Comparison of ENCODE assay signal across 10 mouse cellular contexts in the genomic region with DNA sequence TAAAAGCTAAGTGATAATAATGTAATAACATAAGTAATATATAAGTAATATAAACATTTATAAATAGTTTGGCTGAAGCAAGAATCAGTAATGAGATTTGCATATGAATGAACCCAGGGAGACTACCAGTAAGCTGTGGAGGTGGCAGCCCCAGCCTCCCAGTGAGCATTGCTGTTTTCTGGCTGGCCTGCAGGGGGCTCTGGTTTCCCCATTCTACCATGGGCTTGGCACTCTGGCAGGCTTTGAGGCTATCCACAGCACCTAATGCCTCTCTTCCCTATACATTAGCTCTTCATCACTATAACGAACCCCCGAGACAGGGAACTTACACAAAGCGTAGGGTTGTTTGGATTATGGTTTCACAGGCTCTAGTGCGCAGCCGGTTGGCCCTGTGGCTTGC. TPM values are rescaled to one million over a fixed set of nuclear protein-coding genes. Genes with fewer than 3 reads are reported as not detected.
A peak's percentile ranks its signal among the peaks of the same experiment; 100 is the strongest.
DNase-seq lines count a peak whose midpoint lies in the region; ATAC-seq lines count a peak whose summit lies in the region.
"Had no signal": no experiment of that assay in that cellular context is flagged by ENCODE, and none has a peak within 500 bp of the region (broad histone marks: within the 10 kb centered on the region; RNA-seq: fewer than 3 reads in every experiment).

No protein-coding gene starts in this region.

- 59% methylated on average over 5 of the region's 5 CpGs for WGBS in hindbrain, embryonic 11.5 days
- WGBS in hindbrain, embryonic 12.5 days, result 57% methylated on average over 5 of the region's 5 CpGs
- 63% methylated on average over 5 of the region's 5 CpGs for whole genome bisulfite sequencing in neural tube, embryonic 15.5 days
- 59% methylated on average over 5 of the region's 5 CpGs for WGBS in heart, embryonic 11.5 days (ENCODE audit: insufficient replicate concordance)

- H3K4me1 ChIP-seq in hindbrain, embryonic 11.5 days (replicated peaks; ENCODE audit: control insufficient read depth, insufficient read depth, low read length), result peaks cover 4% of the 10 kb centered on the region
- peaks cover 19% of the 10 kb centered on the region for H3K4me1 ChIP-seq in hindbrain, embryonic 12.5 days
- H3K4me1 ChIP-seq in neural tube, embryonic 15.5 days, result peaks cover 16% of the 10 kb centered on the region
- H3K4me1 ChIP-seq in heart, embryonic 11.5 days (ENCODE audit: control insufficient read depth, insufficient read depth, low read length), result 0 out of 2 replicates have a peak, but pooled peaks cover 6% of the 10 kb centered on the region

- no peak overlapping the region for H3K4me3 ChIP-seq in hindbrain, embryonic 11.5 days (ENCODE audit: low read depth, low read length)
- no peak overlapping the region for H3K4me3 ChIP-seq in hindbrain, embryonic 12.5 days
- H3K4me3 ChIP-seq in neural tube, embryonic 15.5 days (replicated peaks), result no peak overlapping the region
- H3K4me3 ChIP-seq in heart, embryonic 11.5 days (ENCODE audit: low read depth, low read length), result no peak overlapping the region
- H3K4me3 ChIP-seq: embryonic facial prominence, embryonic 13.5 days; neural tube, embryonic 12.5 days had no signal

- peak; percentile 63 for DNase-seq in hindbrain, embryonic 11.5 days (ENCODE audit: low spot score)
- peak; percentile 44 for DNase-seq in right cerebral cortex, postnatal 14 days
- DNase-seq in right cerebral cortex, postnatal 4 days, result no peak
- DNase-seq in c-Kit-positive CD71-positive TER-119-negative erythroid progenitor cells, embryonic 14.5 days (ENCODE audit: low read depth), result peak; percentile 11
- peak; percentile 48 for DNase-seq in retina, postnatal 1 day

- H3K27ac ChIP-seq in hindbrain, embryonic 11.5 days (ENCODE audit: low read depth, low read length), result no peak overlapping the region
- H3K27ac ChIP-seq in hindbrain, embryonic 12.5 days, result no peak overlapping the region
- no peak overlapping the region for H3K27ac ChIP-seq in neural tube, embryonic 15.5 days (replicated peaks)
- no peak overlapping the region for H3K27ac ChIP-seq in heart, embryonic 11.5 days (ENCODE audit: low read depth, low read length)
- H3K27ac ChIP-seq: embryonic facial prominence, embryonic 13.5 days; neural tube, embryonic 12.5 days had no signal

- H3K27me3 ChIP-seq in hindbrain, embryonic 11.5 days (ENCODE audit: control insufficient read depth, insufficient read depth, low read length), result no peaks in the 10 kb centered on the region
- H3K27me3 ChIP-seq in hindbrain, embryonic 12.5 days, result peaks cover 8% of the 10 kb centered on the region; the same call in 1 of the 2 replicates
- peaks cover 10% of the 10 kb centered on the region for H3K27me3 ChIP-seq in neural tube, embryonic 15.5 days (replicated peaks)
- H3K27me3 ChIP-seq in heart, embryonic 11.5 days (ENCODE audit: control insufficient read depth, insufficient read depth, low read length), result 0 out of 2 replicates have a peak, but pooled peaks cover 2% of the 10 kb centered on the region
- H3K27me3 ChIP-seq: neural tube, embryonic 12.5 days had no signal

- no peak overlapping the region for H3K4me2 ChIP-seq in hindbrain, embryonic 11.5 days (replicated peaks; ENCODE audit: low read depth, low read length)
- no peak overlapping the region for H3K4me2 ChIP-seq in hindbrain, embryonic 12.5 days (replicated peaks)
- no peak overlapping the region for H3K4me2 ChIP-seq in neural tube, embryonic 15.5 days
- no peak overlapping the region for H3K4me2 ChIP-seq in heart, embryonic 11.5 days
- H3K4me2 ChIP-seq: embryonic facial prominence, embryonic 13.5 days; neural tube, embryonic 12.5 days had no signal

- H3K9me3 ChIP-seq in hindbrain, embryonic 11.5 days (ENCODE audit: control insufficient read depth, low read length), result no peaks in the 10 kb centered on the region
- H3K9me3 ChIP-seq in hindbrain, embryonic 12.5 days (replicated peaks), result no peaks in the 10 kb centered on the region
- H3K9me3 ChIP-seq in neural tube, embryonic 15.5 days (replicated peaks), result no peaks in the 10 kb centered on the region
- no peaks in the 10 kb centered on the region for H3K9me3 ChIP-seq in heart, embryonic 11.5 days (replicated peaks; ENCODE audit: control insufficient read depth, low read length)
- H3K9me3 ChIP-seq: embryonic facial prominence, embryonic 13.5 days; neural tube, embryonic 12.5 days had no signal

- H3K36me3 ChIP-seq in hindbrain, embryonic 11.5 days (ENCODE audit: control insufficient read depth, insufficient read depth, low read length), result no peaks in the 10 kb centered on the region
- H3K36me3 ChIP-seq in hindbrain, embryonic 12.5 days, result no peaks in the 10 kb centered on the region
- no peaks in the 10 kb centered on the region for H3K36me3 ChIP-seq in neural tube, embryonic 15.5 days
- no peaks in the 10 kb centered on the region for H3K36me3 ChIP-seq in heart, embryonic 11.5 days (ENCODE audit: control insufficient read depth, insufficient read depth, low read length)
- H3K36me3 ChIP-seq: embryonic facial prominence, embryonic 13.5 days; neural tube, embryonic 12.5 days had no signal

- ATAC-seq in hindbrain, embryonic 11.5 days (ENCODE audit: low FRiP score), result no peak
- ATAC-seq in hindbrain, embryonic 12.5 days (ENCODE audit: low FRiP score), result no peak
- no peak for ATAC-seq in neural tube, embryonic 15.5 days (ENCODE audit: low FRiP score)
- no peak for ATAC-seq in heart, embryonic 11.5 days (replicated peaks; ENCODE audit: insufficient number of reproducible peaks, low FRiP score, low TSS enrichment)

- no peak overlapping the region for H3K9ac ChIP-seq in hindbrain, embryonic 11.5 days (ENCODE audit: low read depth, low read length)
- no peak overlapping the region for H3K9ac ChIP-seq in hindbrain, embryonic 12.5 days
- no peak overlapping the region for H3K9ac ChIP-seq in neural tube, embryonic 15.5 days (replicated peaks)
- H3K9ac ChIP-seq in heart, embryonic 11.5 days (ENCODE audit: low read depth, low read length), result no peak overlapping the region
- H3K9ac ChIP-seq: embryonic facial prominence, embryonic 13.5 days; neural tube, embryonic 12.5 days had no signal

RNA-seq across cellular contexts. Expression of a gene that starts 53.5 kb away (rescaled TPM):
- polyA plus RNA-seq in hindbrain, embryonic 11.5 days (2014; fragmentation: Nextera tagmentation; extraction: Ambion mirVana), result 17.4 and 18.8 TPM in 2 replicates
- polyA plus RNA-seq in hindbrain, embryonic 12.5 days (2016; fragmentation: Nextera tagmentation; extraction: Ambion mirVana), result 23.5 and 24.6 TPM in 2 replicates
- polyA plus RNA-seq in neural tube, embryonic 15.5 days (2015; fragmentation: Nextera tagmentation; extraction: Ambion mirVana), result 20.8 and 25.0 TPM in 2 replicates
- 10.8 and 14.2 TPM in 2 replicates for polyA plus RNA-seq in heart, embryonic 11.5 days (2014; fragmentation: Nextera tagmentation; extraction: Ambion mirVana)
